Mouse (Mus musculus): ENCODE data around the gene Hist1h2ap.
"Not testable (repeated sequence)": the region's sequence is repeated elsewhere in the genome, so short reads cannot be mapped to it uniquely, and the experiment has no call there.

The Hist1h2ap gene

DNA sequence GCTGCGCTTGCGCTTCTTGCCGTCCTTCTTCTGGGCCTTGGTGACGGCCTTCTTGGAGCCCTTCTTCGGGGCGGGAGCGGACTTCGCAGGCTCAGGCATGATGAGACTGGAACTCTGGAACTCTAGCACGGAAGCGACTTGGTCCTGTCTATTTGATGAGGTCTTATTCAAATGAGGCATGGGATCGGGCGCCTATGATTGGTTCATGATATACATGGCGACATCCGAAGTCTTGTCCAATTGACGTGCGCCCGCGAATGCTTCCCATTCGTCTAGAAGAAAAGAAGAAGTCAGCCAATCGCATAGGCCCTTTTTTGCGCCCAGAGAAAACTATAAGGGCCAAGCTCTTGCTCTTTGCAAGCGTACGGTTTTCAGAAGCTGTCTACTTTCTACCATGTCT, 23.2 kb downstream of the Hist1h2ap start, which contains the start of the genes Hist1h2bq and Hist1h2ao:
Hist1h2bq (minus strand) TSS at position 125 of the 400 bp plus-strand sequence.
Hist1h2ao (plus strand) TSS at position 393 of the 400 bp plus-strand sequence.
- not testable (repeated sequence) for DNase-seq (ENCODE audit: low spot score in 2 of 2)

DNA sequence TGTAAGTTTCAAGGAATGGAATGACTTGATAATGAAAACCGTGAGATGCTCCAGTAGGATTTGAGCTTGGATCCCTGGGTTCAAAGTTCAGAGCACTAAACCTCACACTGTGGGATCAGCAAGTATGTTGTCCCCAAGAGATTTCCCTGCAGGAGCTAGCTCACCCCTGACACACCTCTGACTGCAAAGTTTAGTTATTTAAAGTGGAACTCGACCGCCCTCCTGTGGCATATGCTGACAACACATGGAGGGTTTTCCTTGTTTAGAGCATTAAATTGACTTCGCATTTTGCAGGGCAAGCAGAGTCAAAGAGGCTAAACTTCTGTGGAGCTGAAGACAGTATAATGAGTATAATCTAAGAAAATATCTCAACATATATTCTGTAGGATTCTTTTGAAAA, 30.2 kb downstream of the Hist1h2ap start:
- DNase-seq (ENCODE audit: low spot score in 2 of 2): not testable (repeated sequence)

DNA sequence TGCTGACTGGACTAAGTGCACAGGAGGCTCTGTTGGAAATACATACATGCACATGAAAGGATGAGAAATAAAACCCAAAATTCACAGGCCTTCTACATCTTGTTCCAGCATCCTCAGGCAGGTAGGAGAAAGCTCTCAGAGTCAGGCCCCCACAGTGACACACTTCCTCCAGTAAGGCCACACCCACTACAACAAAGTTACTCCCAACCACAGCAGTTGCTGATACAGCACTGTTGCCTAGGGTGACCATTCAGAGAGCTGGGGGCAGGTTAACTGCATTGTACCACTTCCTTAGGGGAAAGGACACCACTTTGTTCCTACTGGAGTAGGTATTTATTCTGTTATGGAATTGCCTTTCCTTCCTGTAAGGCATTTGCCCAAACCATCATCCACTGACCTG, 36.1 kb downstream of the Hist1h2ap start:
- not testable (repeated sequence) for DNase-seq (ENCODE audit: low spot score in 2 of 2)

DNA sequence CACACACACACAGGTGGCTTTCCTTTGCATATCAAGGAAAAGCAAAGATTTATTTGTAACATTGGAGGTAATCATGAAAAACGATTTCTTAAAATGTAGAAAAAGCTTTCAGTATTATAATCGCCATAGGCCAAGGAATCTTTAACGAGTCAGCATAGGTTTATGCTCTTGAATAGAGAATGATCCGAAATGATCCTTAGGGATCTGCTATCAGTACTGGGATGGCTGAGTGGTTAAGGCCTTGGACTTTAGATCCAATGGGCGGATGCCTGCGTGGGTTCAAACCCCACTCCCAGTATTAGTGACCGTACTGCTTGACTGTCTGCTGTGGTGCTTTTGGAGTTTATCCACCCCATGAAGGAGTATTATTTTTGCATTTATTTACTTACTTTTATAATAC, 37.7 kb downstream of the Hist1h2ap start:
- DNase-seq (ENCODE audit: low spot score in 2 of 2): no peak

DNA sequence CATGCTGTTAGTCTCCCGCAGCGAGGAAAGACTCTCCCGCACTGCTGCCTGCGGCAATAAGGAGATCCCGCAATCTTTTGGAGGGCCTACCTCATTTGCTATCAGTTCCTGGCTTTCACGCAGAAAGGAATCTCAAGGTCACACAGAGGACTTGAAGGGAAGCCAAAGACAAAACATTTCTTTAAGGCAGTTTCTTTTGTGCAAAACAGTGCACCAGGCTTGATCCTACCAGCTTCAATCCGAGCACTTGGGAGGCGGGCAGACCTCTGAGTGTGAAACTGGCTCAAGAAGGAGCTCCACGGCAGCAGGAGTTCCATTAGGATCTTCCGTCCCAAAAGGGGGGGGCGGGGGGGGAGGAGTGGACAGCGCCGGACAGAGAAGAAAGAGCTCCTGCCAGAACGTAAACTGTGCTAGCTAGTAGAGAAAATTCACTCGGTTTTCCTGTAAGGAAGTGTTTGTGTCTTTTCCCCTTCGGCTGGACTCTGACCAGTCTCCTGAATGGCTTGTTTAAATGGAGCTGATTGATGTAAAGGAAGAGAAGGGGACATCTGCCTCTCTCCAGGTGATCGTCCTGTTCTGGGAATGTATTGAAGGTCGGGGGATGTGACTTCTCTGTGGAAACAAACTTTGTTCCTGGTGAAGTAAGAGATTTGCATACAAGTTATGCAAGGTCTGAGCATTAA, 42.6 kb downstream of the Hist1h2ap start:
- DNase-seq (ENCODE audit: low spot score in 2 of 2): no peak

DNA sequence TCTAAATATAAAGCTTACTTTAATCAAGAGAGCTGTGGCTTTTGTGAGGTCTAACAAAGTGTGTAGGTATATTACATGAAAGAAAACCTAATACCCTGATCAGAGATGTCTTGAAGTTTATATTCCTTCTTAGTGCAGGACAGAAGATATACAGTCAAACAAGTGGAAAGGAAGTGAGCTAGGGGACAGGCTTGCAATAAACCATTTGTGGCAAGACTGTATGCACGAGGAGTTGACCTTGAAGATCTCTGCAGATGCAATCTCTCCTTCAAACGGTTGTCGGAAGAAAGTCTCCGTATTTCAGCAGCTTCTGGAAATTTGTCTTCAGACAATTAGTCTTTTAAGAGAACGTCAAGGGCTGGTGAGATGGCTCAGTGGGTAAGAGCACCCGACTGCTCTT, 43.4 kb downstream of the Hist1h2ap start:
- no peak for DNase-seq (ENCODE audit: low spot score in 2 of 2)

DNA sequence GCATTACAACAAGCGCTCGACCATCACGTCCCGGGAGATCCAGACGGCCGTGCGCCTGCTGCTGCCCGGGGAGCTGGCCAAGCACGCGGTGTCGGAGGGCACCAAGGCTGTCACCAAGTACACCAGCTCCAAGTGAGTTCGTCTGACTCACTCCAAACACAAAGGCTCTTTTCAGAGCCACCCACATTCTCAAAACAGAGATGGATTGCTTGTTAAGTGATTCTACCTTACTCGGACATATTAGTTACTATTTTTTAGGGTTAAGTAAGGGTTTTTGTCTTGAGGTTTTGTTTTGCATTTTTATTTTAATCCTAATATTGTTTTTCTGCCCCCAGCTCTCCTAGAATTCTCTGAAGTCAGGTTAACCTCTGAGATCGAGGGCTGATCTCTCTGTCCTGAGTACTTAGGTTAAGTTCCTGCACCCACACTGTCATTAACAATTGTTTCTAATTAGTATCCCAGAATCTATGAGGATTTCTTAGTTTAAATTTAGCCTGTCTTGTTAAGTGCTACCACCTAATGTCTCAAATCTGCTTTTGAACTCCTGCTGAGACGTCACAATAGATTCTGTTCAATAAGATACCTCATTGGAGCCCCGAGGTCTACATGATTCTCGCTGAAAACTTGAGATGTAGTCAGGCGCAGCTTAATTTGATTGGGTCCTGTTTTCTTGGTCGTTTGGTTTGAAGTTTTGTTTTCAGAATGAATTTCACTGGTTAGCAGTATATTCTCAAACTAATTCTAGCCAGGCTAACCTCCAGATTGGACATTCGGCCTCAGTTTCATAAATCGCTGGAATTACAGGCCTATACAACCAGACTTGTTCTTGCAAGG, 45.3 kb downstream of the Hist1h2ap start:
- DNase-seq (ENCODE audit: low spot score in 2 of 2): no peak

DNA sequence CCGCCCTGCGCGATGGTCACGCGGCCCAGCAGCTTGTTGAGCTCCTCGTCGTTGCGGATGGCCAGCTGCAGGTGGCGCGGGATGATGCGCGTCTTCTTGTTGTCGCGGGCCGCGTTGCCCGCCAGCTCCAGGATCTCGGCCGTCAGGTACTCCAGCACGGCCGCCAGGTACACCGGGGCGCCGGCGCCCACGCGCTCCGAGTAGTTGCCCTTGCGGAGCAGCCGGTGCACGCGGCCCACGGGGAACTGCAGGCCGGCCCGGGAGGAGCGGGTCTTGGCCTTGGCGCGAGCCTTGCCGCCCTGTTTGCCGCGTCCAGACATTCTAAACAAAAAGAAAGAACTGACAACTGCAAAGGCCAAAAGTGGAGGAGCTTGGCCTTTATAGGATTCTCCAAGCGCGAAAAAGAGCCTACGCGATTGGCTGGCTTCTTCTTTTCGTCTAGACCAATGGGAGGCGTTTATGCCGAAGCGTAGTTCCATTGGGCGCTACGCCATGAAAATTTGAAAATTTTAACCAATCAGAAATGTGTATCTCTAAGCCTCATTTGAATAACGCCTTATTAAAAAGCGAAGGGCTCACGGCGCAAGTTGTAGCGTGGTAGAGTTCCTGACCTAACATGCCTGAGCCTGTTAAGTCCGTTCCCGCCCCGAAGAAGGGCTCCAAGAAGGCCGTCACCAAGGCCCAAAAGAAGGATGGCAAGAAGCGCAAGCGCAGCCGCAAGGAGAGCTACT, 46.2 kb downstream of the Hist1h2ap start, which contains the start of the genes Hist1h2an and Hist1h2bp:
Hist1h2an (minus strand) TSS at position 320 of the 731 bp plus-strand sequence.
Hist1h2bp (plus strand) TSS at position 563 of the 731 bp plus-strand sequence.
- peak; percentile 79 to 81 for DNase-seq (ENCODE audit: low spot score in 2 of 2)

DNA sequence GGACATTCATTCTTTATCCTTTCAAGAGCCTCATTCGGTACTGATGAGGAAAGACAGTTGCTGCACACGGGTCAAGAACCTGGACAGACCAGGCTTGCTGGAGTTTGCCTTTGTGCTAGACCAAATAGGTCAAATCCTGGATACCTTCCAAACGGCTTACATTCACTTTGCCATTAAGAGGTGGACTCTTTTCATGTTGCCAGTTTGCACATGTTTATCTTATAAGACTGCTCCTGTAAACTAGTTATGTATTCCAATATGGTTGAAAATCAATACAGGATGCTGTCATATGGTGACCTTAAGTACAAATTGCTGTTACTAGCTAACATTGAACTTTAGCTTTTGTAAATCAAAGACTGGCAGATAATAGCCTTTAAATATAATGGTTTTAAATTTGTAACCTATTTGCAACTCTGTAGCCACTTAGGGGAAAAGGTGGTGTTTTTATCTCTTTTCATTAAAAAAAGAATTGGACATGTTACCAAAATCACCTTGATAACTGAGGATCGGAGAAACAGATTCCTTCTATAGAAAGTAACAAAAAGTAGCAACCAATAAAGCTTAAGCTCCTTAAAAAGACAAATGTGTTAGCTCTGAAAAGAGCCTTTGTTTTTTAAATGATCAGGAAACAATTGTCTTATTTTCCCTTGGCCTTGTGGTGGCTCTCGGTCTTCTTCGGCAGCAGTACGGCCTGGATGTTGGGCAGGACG, 47.0 kb downstream of the Hist1h2ap start:
- no peak for DNase-seq (ENCODE audit: low spot score in 2 of 2)

DNA sequence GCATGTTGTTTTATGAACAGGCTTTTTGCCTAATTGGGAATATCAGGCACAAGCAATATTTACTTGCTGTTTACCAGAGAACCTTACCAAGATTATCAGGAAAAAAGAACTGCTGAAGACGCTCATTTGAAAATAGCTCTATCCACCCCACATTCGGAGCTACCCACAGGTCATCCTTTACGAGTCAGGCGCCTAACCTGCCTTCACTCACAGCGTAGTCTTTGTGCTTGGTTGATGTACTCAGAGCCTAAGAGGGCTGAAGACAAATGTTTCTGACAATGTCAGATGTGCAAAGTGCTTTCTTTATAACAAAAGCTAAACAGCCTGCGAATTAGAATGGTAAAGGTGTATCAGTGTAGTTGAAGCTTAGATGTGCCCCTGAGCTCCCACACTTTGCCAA, 49.0 kb downstream of the Hist1h2ap start:
- DNase-seq (ENCODE audit: low spot score in 2 of 2): no peak

DNA sequence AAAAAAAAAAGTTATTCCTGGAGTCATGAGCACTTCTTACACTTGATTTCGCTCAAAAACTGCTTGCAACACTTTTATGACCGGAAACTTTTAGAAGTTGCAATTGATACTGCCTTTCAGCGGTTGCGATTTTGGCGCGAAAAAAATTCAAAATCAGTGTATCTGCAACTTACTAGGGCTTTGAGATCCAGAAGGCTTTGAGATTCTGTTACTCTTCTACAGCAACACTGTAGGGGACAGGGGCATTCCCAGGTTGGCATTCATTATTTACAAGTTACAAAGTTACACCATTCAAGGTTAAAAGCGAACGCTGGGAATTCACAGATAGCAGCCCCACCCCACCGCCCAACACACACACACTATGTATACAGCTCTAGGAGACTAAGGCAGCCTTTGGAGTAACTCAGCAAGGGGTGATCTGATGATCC, 49.6 kb downstream of the Hist1h2ap start:
- DNase-seq (ENCODE audit: low spot score in 2 of 2): no peak

DNA sequence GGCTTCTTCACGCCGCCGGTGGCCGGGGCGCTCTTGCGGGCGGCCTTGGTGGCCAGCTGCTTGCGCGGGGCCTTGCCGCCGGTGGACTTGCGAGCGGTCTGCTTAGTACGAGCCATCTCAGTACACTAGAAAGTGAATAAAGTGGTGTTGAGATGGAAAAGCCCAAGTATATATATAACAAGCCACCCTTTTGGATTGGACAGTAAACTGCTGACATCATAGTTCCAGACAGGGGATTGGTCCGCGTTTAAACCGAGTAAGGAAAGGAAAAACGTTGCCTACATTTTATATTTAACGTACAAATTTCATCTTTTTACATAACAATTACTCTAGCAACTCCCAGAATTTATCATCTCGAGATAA, 50.1 kb downstream of the Hist1h2ap start, which contains the start of gene Hist1h3i:
Hist1h3i (minus strand) TSS at position 116 of the 363 bp plus-strand sequence.
- DNase-seq (ENCODE audit: low spot score in 2 of 2): peak in 1 of 2 experiments; percentile 30
